Mouse (Mus musculus): ENCODE measurements at regions not wholly inside any gene's neighbourhood (a gene's known extent, or its start where the extent isn't known, plus 50 kb on each side); places are given as distances from the start of the nearest gene placed in this dataset.

- TF ChIP-seq POLR2A (IDR thresholded peaks at IDR 0.05; ENCODE audit: control insufficient read depth, low read depth, low read length) (no peak), CTCF (IDR thresholded peaks at IDR 0.05; ENCODE audit: control insufficient read depth, insufficient read depth, insufficient replicate concordance, low read depth, low read length) (no peak)
Measured at GRCm38 (mm10) chr1:13787016-13787415, 2306.1 kb downstream of the 4930444P10Rik start.

Data from testis, adult 2 months (tissue).